Mouse (Mus musculus) megakaryocyte, embryonic 14.5 days (primary cell): ENCODE measurements at regions not wholly inside any gene's neighbourhood (a gene's known extent, or its start where the extent isn't known, plus 50 kb on each side); places are given as distances from the start of the nearest gene placed in this dataset.

Experiments
- H3K27me3 ChIP-seq: replicated peaks from 2 replicates; pipeline ENCODE3; 2012; ENCODE audit warnings: inconsistent platforms
- H3K36me3 ChIP-seq: replicated peaks from 2 replicates; pipeline ENCODE3; 2012; ENCODE audit warnings: low read length, inconsistent platforms, mixed read lengths
- H3K4me1 ChIP-seq: 2 replicates; pipeline ENCODE4 v1.6.1; 2012; ENCODE audit warnings: inconsistent platforms
- H3K4me3 ChIP-seq: replicated peaks from 2 replicates; pipeline ENCODE3; 2012; ENCODE audit warnings: moderate library complexity, mild to moderate bottlenecking, inconsistent platforms
- H3K9me3 ChIP-seq: 2 replicates; pipeline ENCODE4 v1.6.1; 2012; ENCODE audit warnings: inconsistent platforms
- FLI1 ChIP-seq: IDR thresholded peaks from 2 replicates; pipeline ENCODE4 v1.6.1; 2012; ENCODE audit warnings: low read length, inconsistent platforms, mixed read lengths
- GATA1 ChIP-seq: IDR thresholded peaks from 3 replicates; pipeline ENCODE4 v1.6.1; 2012; ENCODE audit warnings: mixed read lengths, low read length, inconsistent platforms, borderline replicate concordance

- H3K4me1 ChIP-seq = no peaks in the 10 kb centered on the region
- no peaks in the 10 kb centered on the region for H3K36me3 ChIP-seq
- H3K4me3 ChIP-seq = no peak overlapping the region
- peaks cover 16% of the 10 kb centered on the region for H3K9me3 ChIP-seq
- TF ChIP-seq GATA1 (no peak), FLI1 (no peak)
- no peaks in the 10 kb centered on the region for H3K27me3 ChIP-seq
Observed at GRCm38 (mm10) chr1:89010170-89010569, 60.0 kb upstream of the Sh3bp4 start.

GRCm38 (mm10) chr1:89011454-89011853 is 58.8 kb upstream of the Sh3bp4 start:
- no peaks in the 10 kb centered on the region for H3K27me3 ChIP-seq
- H3K36me3 ChIP-seq = no peaks in the 10 kb centered on the region
- no peak for TF ChIP-seq GATA1
- TF ChIP-seq FLI1 = no peak
- no peaks in the 10 kb centered on the region for H3K4me1 ChIP-seq
- no peak overlapping the region for H3K4me3 ChIP-seq
- H3K9me3 ChIP-seq = peaks cover 16% of the 10 kb centered on the region

- peak overlapping the region; percentile 44 for H3K4me3 ChIP-seq
- H3K4me1 ChIP-seq = no peaks in the 10 kb centered on the region
- 0 out of 2 replicates have a peak, but pooled peaks cover 3% of the 10 kb centered on the region for H3K9me3 ChIP-seq
- TF ChIP-seq GATA1 (no peak), FLI1 (no peak)
- H3K27me3 ChIP-seq = no peaks in the 10 kb centered on the region
- H3K36me3 ChIP-seq = no peaks in the 10 kb centered on the region
Observed at GRCm38 (mm10) chr1:89015385-89015784, 54.8 kb upstream of the Sh3bp4 start.

GRCm38 (mm10) chr1:89015845-89016244 is 54.4 kb upstream of the Sh3bp4 start:
- TF ChIP-seq FLI1 (no peak), GATA1 (no peak)
- H3K4me1 ChIP-seq = no peaks in the 10 kb centered on the region
- H3K27me3 ChIP-seq = no peaks in the 10 kb centered on the region
- no peak overlapping the region for H3K4me3 ChIP-seq
- H3K9me3 ChIP-seq = 0 out of 2 replicates have a peak, but pooled peaks cover 3% of the 10 kb centered on the region
- no peaks in the 10 kb centered on the region for H3K36me3 ChIP-seq

- no peak overlapping the region for H3K4me3 ChIP-seq
- 0 out of 2 replicates have a peak, but pooled peaks cover 3% of the 10 kb centered on the region for H3K9me3 ChIP-seq
- no peaks in the 10 kb centered on the region for H3K27me3 ChIP-seq
- H3K36me3 ChIP-seq = no peaks in the 10 kb centered on the region
- TF ChIP-seq GATA1 = no peak
- no peak for TF ChIP-seq FLI1
- H3K4me1 ChIP-seq = no peaks in the 10 kb centered on the region
Observed at GRCm38 (mm10) chr1:89019778-89020373, 50.3 kb upstream of the Sh3bp4 start.
